Mouse (Mus musculus) kidney, adult 2 months (tissue): ENCODE results near the gene Pcare.

Experiments
- CTCF ChIP-seq: fragments of 200-500 bp; conservative IDR thresholded peaks from 2 replicates; pipeline ENCODE4 v1.5.1; 2011; ENCODE audit warnings: low read depth, mild to moderate bottlenecking, control low read depth, low read length, moderate library complexity, mixed read lengths; ENCODE audit not compliant: insufficient read depth, insufficient read length
- POLR2A ChIP-seq: fragments of 200-500 bp; IDR thresholded peaks from one replicate; pipeline ENCODE4 v1.6.1; 2011; ENCODE audit warnings: low read depth, low read length, control low read depth

GRCm38 (mm10) chr17:71774173-71774572, 21.5 kb upstream of the Pcare start:
- TF ChIP-seq CTCF (no peak), POLR2A (no peak)
